Mouse (Mus musculus) stomach, adult 2 months (tissue): Measurements from ENCODE around the gene Isl2. TPM values are rescaled to one million over a fixed set of nuclear protein-coding genes. Genes with fewer than 3 reads are reported as not detected.

Source experiments
- polyA plus RNA-seq: library from polyadenylated mRNA; depleted of rRNA; stranded (reverse); fragments of >200 nt; gene quantifications from 2 replicates; pipeline ENCODE4 v1.2.3, GENCODE M21; 2012; rRNA removed

The Isl2 gene
- polyA plus RNA-seq, result 2.3 and 6.3 TPM in 2 replicates

DNA sequence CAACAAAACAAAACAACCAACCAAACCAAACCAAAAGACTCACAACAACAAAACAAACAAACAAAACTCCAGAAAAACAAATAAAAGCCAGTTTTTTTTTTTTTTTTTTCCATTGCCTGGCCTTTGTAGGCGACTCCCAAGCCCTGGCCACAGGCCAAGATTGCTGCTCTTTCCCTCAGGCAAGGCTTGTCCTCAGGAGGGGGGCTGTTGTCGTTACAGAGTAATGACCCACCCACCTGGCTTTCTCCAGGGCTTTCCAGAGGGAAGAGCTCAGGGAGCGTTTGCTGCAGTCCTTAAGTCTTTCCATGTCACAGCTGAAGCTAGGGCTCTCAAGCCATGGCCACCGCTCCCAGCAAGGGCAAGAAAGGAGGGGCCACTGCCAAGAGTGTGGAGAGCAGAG lies at the start of gene Isl2:
Gene Isl2, plus strand, starts transcription at position 296 of the 400 bp plus-strand sequence.

DNA sequence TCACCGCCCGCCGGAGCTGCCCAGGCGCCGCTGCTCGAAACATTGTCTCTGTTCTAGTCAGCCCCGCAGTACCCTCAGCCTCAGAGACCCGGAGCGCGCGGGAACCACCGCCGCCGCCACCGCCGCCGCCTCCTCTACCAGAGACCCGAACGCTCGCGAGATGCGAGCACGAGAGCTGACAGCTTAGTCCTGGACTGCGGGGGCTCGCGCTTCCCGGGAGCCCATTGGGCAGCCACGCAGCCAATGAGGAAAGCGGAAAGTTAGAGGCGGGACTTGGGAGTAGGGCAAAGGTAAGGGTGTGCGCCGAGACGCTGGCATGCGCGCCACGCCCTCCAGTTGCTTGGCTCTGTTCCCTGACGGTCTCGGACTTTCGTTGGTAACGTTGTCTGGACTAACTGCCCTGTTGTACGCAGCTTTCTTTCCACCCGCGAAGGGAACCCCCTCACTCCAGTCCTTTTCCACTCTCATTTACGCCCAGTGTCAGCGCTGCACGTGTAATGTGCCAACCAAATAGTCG lies 26.4 kb upstream of the Isl2 start, which contains the start of gene Etfa:
Gene Etfa, minus strand, starts transcription at position 217 of the 517 bp plus-strand sequence.

Other genes starting within 250 kb of the Isl2 start
- gene Nrg4, start 211.8 kb upstream of the Isl2 start, polyA plus RNA-seq, result 0.22 and 0.76 TPM in 2 replicates
- 0.72 and 0.97 TPM in 2 replicates for gene Tmem266, start 211.8 kb upstream of the Isl2 start, polyA plus RNA-seq
- gene Etfa, start 26.4 kb upstream of the Isl2 start, polyA plus RNA-seq, result 19.4 and 20.5 TPM in 2 replicates